Mouse (Mus musculus) ovary, adult 18-20 months (tissue): ENCODE data around the gene Nbas.

Source experiments
- DNase-seq: peaks from one replicate; pipeline ENCODE4 v3.0.0; 2022; ENCODE audit warnings: low spot score, mixed read lengths

The Nbas gene

DNA sequence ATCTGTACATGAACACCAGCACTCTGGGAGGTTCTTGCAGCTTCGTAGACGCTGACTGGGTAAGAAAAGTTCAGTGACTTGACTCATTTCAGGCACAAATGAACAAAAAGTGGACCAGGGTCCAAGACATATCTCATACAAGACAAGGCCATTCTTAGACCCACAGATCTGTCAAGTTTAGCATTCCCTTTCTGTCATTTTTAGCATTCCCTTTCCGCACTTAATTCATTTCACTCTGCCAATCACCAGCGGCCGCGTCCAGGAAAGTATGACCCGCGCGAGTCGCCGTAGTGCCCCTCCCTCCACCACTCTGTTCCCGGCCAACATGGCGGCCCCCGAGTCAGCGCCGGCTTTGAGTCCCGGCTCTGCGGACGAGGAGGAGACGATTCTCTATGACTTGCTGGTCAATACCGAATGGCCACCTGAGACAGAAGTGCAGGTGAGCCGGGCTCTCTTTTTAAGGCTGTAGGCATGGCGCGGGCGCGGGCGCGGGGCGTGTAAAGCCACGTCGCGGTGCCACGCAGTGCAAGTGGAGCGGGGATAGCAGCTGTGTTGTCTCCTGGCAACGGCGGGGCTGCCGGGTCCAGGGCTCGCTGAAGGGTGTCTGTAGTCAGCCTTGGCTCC lies at the start of gene Nbas:
Nbas (plus strand) TSS at position 308 of the 624 bp plus-strand sequence.
- peak; percentile 60 for DNase-seq

DNA sequence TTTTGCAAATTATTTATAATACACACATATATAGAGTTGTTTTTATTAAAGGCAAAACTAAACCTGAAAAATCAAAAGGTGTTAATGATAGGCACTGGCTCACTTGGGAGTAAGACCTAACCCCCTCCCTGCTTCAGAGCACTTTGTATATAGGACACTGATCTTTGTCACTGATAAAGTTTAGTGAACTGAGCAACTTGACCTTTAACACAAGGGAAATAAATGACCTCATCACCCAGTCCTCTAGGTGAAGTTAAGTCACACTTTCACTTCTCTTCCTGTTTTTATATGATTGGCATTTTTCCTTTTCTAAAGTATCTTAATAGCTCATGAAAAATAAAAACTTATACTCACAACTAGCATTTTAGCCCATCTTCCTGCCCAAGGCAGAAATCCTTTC lies 26.5 kb upstream of the Nbas start:
- no peak for DNase-seq

DNA sequence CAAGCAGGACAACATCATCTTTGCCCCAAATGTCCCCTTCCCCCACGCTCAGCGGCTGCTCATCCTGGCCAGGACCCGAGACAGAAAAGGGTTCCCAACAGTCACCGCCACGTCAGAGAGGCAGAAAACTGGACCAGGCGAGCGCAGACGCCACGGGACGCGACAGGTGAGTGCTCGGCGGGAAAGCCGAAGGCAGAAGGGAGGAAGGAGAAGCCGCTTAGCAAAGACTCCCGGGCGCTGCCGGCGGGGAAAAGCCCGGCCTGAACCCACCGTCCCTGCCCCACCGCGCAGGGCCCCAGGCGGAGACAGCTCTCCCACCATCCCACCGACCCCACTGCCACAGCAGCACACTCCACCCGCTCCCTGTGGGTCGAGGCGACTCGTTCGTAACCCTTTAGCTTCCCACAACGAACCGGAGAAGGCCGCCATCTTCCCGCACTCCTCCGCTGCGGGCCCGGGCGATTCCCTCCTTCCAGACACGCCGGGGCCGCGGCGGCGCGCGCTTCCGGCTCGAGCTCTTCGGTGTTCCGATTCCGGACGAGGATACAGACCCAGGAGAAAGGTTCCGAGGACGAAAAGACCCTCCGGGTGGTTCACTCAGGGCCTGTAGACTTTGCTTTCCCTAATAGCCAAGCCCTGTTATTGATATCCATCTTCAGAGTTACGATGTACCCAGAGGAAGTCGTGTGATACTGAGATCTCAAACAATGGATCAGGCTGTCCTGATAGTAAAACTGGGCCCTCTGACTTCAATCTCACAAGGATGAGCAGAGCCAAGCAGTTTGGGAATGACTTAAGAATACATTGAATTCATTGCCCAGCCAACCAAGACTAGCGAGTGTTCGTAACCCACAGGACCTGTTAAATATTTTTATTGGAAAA lies 20.0 kb upstream of the Nbas start, which contains the start of gene Ddx1:
Ddx1 (minus strand) TSS at position 523 of the 882 bp plus-strand sequence.
- DNase-seq = peak; percentile 56

DNA sequence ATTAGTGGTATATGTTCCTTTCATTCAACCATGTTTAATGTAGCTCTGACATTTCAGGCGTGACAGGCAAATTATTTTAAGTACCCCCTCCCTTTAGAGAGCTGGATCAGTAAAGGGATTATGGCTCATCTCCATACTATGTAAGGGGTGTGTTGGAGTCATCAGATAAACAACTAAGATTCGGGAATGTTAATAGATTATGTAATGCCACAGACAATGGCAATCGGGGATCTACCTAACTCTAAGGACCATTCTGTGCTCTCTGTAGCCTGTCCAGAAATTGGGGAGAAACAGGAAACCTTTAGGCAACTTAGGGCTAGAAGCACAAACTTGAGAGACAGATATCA lies 19.4 kb upstream of the Nbas start:
- DNase-seq = no peak

DNA sequence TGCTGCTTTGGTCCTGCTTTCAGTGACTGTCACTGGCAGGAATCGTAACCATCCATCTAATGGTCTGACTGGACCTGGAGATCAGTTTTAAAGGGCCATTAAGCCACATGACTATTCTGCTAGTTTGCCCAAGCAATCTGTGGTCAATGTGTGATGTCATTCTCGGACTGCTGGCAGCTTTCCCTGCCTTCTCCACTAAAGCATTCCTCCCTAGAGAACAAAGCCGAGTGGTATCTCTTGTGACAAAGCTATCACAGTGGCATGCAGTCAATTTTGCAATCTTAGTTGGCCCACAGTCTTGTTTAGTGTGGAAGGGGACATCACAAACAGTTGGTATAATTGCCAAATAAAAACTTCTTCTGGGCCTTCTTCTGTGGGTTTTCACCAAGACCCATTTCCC lies 13.9 kb upstream of the Nbas start:
- DNase-seq = peak; percentile 9

DNA sequence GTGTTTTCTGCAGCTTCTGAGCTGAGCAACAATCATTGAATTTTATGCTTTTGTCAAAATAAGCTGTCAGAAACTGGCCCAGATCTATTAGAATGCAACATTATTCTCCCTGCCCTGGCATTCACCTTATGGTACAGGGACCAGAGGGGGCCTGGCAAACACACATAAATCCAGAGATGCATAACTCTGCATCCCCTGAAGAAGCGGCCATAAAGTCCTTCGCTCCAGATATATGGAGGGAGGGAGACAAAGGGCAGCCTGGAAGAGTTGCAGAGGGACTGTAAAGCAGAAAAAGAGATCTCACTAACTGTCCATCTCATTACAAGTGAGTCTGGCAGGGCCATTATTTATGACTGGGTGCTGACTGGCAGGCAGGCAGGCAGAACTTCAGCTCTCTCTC lies 13.2 kb upstream of the Nbas start:
- no peak for DNase-seq

DNA sequence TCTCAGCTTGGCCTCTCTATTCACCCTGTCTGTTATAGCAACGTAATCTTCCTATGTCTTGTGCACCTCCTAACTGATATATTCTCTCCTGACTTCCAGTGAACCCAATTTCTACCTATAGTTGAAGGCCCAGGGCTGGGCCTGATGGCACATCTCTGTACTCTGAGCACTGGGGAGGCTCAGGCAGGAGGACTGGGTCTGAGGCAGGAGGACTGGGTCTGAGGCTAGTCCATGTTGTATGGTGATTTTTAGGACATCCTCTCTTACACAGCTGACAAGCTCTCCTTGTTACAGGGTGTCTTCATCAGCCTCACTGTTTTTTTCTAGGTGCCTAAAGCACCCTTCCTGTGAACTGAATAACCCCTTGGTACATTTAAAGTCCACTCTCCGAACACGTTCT lies 521 bp upstream of the Nbas start:
- DNase-seq = no peak

DNA sequence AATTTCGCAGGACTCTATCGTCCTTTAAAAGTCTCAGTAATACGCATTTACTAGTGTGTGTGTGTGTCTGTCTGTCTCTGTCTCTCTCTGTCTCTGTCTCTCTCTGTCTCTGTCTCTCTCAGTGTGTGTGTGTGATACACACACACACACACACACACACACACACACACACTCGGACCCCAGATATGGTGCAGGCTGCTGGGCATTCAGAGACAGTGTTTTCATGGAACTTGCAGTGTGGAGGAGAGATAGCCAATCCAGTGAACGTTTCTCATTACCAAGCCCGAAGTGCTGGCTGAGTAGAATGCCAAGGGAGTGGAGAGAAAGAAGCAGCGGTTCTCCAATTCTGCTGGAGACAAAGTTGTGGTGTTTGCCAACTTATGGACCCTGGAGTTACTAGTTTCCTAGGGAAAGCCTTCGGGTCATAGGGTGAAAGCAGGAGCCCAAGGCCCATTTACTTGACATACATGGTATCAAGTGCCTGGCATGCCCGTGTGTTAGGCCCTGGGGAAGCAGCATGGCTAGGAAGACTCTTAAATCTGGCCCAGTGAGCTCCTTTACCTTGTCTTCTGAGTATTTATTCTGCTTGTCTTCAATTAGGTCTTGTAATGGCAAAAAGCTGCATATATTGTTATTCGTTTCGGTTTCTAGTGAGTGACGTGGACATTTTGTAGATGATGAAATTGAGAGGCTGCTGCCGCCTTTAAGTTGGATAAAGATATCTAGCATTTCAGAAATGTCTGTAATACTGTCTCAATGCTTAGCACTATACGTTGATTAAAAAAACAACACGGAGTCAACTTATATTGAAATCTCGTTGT lies 847 bp downstream of the Nbas start:
- DNase-seq = no peak

DNA sequence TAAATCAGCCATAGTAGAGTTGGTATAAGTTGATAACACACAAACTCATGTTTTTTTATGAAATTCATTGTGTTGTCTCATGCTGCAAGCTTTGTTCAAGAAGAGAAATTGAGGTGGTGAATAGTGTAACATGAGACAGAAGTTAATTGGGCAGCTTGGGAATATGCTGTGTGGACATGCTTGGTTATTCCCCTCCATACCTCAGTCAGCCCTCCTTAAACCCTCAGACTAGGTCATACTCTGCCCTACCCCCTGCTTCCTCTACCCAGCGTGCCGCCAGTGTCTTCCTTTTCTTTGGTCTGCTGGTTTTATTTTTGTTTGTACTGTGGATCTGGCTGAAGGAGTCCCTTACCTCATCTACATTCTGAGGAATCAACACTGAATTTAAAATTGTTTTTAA lies 22.5 kb downstream of the Nbas start:
- no peak for DNase-seq

DNA sequence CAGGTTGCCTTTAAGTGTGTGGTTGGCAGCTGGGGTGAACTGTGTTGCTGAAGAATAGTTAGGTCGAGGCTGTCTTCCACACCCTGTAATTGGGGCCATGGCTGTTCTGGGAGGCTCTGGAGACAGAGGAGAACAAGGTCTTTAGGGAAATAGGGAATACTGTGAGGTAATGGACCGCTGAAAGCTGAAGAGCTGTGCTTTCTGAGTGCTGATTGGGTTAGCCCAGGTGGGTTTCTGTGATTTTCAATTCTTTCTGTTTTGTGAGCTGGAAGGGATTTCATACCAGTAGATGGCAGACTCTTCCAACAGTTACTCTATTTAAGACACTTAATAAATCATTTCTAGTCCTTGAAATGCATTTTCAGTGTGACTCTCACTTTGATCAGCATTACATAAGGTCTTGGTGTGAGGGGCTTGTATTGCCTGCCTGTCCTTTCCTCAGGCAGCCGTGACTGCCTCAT lies 24.5 kb downstream of the Nbas start:
- DNase-seq = no peak

DNA sequence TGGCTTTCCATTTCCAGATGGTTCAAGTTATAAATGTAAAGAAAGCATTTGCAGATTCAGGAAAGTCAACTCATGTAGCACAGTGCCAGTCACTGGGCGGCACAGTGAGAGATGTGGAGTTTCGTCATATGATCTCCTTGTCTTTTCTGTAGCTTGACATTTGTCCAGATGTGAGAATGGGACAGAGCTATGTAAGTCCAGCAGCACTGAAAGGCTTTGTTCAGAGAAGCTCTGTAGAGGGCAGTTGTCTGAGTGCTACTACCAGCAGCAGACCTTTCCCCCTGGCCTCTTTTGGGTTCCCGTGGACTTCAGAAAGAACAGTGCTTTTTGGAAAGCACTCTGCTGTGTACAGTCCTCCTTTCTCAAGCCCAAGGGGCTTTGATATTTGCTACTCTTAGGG lies 34.1 kb downstream of the Nbas start:
- no peak for DNase-seq

DNA sequence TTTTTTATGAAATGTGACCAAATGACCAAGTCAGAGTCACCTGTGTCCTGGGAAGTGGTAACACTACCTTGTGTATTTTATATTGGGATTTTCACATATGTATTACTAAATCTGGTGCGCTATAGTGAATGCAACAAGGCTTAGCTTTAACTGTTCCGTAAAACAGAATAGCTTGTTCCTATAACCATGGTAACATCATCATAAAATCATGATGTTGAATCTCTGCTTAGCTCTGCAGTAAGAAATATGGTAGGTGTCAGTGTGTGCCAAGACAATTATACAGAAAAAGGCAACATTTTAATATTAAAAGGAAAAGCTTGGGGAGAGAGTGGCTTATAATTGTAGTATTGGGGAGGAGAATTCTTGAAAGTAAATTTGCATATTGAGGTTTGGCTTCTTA lies 45.0 kb downstream of the Nbas start:
- no peak for DNase-seq

DNA sequence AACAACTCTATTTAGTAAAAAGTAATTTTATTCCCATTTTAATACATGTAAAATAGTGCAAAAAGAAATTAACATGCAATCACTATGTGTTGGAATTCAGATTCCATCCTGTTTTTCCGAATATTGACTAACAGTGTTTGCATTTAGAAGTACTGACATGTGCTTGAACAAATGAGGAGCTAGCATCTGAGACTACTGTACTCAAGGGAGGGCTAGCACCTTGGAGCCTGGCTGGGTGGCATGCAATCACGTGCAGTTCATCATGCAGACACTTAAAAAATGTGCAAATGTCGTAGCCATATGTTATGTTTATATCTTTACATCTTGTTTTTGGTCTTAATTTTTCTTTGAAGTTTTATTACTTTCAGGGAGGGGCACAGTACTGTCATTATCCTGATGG lies 45.5 kb downstream of the Nbas start:
- DNase-seq = no peak

DNA sequence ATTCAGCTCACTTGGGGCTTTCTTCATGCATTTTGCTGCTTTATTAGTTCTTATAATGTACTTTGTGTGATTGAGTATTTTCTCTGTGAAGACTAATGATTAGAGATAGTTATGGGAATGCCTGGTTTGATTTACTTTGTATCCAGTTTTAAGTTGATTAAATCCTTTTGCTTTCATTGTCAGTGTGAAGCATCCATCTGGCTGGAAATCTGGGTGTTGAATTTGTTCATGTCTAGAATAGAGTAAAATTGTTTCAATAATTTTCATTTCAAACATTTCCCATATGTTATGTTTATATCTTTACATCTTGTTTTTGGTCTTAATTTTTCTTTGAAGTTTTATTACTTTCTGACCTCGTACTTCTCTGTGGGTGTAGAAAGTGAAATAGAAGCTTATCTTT lies 46.1 kb downstream of the Nbas start:
- no peak for DNase-seq

DNA sequence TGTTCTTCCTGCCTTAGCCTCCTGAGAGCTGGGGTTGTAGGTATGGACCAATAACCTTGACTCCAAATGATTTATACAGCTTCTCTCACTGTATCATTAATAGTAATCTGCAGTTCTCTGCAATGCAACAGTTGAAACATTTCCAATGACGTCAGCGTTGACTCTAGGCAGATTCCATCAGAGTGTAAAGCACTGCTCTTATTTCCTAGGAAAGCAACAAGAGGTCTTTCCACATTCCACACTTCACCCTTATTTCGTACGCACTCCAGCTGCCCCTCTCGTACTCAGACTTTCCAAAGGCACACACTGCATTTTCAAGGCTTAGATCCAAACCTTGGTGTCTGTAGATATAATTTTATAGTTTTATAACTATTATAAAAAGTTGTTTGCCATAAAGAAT lies 73.6 kb downstream of the Nbas start:
- no peak for DNase-seq

DNA sequence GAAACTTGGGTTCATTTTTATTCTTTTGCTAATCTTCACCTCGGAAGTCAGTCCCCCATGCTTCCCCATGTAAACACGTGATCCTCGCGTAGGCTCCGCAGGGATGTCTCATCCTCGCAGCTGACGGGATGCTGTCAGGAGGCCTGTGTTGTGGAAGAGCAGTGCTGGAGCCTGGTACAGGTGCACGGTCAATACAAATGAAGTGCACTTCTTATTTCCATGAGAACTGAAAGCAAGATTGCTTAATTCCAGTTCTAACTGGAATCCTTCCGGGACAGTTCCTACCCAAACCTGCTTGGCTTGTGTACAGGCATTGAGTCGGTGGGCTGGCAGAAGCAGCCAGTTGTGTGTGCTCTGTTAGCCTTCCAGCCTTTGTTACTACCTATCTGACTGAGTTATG lies 87.3 kb downstream of the Nbas start:
- DNase-seq = no peak

DNA sequence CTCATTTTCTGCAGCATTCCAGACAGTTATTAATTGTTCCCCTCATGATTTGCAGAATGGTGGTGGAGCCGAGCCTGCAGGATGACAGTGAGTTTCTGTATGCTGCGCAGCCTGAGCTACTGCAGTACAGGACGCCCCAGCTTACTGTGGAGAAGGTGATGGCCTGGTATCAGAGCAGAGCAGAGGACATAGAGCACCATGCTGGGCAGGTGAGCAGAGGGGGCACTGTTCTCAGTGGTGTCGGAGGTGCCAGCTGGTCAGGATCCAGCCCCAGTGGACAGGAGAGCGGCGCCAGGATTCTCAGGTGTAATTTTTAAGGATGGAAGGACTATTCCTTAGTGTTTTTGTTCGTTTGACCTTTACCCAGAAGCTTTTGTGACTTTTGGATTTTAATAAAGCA lies 87.8 kb downstream of the Nbas start:
- no peak for DNase-seq

DNA sequence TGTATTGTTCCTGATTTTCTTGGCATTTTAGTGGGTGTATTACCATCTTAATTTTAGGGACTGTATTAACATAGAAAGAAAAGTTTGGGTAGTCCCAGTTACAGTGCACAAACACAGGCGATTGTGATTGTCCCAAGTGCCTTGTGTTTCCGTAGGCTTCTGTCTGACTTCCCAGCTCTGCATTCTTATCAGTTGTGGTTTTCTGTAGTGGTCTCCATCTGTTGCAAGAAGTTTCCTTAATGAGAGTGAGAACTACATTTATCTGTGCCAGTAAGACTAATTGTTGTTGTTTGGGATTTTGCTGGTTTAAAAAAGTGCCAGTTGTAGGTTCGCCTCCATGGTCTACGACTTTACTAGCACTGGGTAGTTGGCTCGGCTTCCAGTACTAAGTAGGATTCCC lies 88.3 kb downstream of the Nbas start:
- DNase-seq = no peak

DNA sequence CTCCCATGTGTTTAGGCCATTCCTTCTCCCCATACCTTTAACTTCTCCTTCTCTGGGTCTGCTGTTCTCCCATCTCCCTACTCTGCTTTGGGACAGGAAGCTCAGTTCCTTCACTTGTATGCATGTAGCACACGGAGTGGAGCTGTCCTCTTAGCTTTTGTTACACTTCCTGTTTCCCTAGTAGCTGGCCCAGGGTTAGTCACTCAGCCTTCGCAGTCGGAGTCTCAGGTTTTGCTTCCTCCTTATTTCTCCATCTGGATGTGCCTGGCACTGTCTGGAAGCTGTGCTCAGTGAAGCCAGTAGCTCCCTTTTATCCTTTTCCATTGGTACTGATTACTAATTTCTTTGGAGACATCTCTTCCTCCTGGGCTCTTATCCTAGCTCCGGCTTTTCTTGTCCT lies 89.9 kb downstream of the Nbas start:
- DNase-seq = no peak

DNA sequence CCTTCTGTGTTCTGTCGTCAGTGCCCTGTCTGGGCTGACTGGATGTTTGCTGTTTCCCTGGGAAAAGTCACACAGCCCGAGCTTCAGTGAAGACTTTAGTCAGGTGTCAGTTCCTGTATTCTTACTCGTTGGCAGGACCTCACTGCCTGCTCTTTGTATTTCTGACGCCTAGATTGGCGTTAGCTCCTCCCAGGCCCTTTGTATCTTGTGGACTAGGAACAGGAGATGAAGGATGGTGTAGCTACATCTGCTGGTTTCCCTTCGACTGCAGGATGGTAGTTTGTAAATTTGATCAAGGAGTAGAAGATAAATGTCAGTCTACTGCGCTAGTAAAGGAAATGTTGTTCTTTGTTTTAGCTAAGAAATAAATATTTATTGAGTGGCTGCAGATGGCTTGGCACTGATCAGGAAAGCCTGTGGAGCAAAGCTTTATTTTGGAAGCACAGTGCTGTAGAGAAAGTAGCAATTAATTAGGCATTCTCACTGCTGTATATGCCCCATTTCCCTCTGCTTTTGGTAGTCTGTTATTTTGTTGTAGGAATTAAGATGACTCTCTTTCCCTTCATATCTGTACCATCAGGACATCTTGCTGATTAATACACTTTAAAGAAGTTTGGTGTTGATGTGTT lies 91.4 kb downstream of the Nbas start:
- DNase-seq = no peak

DNA sequence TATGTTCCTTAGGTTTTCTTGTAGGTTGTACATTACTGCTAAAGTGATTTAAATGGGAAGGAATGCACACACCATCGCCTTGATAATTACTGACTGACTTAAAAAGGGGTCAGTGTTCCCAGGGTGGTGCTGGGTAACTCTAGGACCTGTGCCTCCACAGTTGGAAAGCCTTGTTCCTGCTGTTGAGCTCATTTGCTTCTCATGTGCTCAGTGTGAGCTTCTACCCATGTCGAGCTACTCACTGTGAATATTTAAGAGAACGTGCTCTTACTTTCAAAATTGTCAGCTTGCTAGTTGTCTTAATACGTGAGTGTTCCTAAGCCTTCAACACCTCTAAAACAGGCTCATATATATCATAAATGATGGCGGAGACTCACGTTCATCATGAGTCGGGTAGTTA lies 112.6 kb downstream of the Nbas start:
- DNase-seq = no peak

DNA sequence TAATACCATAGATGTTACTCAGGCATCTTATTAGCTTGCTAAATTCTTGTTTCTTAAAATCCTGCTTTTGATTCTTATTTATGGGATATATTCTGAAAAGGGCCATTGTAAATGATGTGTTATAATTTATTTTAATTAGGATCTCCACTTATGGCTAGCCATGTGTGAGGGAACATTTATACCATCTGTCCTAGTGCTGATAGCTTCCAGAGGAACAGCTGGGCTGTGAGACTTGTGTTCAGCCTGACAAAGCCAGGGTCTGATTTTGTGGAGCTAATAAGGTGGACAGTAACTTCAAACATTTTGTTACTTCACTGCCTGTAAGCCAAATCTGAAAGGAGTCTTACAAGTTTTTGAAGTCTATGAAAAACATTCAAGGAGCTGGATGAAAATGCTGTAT lies 113.1 kb downstream of the Nbas start:
- no peak for DNase-seq
